Mouse (Mus musculus): ENCODE data around the gene Ern2. TPM values are rescaled to one million over a fixed set of nuclear protein-coding genes. Genes with fewer than 3 reads are reported as not detected.
A peak's percentile ranks its signal among the peaks of the same experiment; 100 is the strongest.

The Ern2 gene
- polyA plus RNA-seq, 1 experiment from 2014 or later, result 1.7 TPM

GRCm38 (mm10) chr7:122180720-122181119 lies 5.3 kb downstream of the Ern2 start:
- no peaks in the 10 kb centered on the region for H3K4me1 ChIP-seq (replicated peaks; ENCODE audit: control insufficient read depth, insufficient read depth, low read length)
- H3K27ac ChIP-seq (ENCODE audit: low read depth), result no peak overlapping the region
- H3K4me2 ChIP-seq (ENCODE audit: low read length), result no peak overlapping the region
- H3K9me3 ChIP-seq (ENCODE audit: control insufficient read depth, low read length), result no peaks in the 10 kb centered on the region
- ATAC-seq (replicated peaks; ENCODE audit: low FRiP score, low TSS enrichment, low read depth) (no peak), DNase-seq (ENCODE audit: low spot score) (no peak)
- no peaks in the 10 kb centered on the region for H3K27me3 ChIP-seq (replicated peaks; ENCODE audit: control insufficient read depth, insufficient read depth, low read length)
- H3K36me3 ChIP-seq (ENCODE audit: control insufficient read depth, insufficient read depth, low read length), result no peaks in the 10 kb centered on the region
- H3K9ac ChIP-seq (ENCODE audit: low read length), result no peak overlapping the region
- WGBS, result 91% methylated on average over 7 of the region's 7 CpGs
- no peak overlapping the region for H3K4me3 ChIP-seq (ENCODE audit: low read depth, low read length)

DNA sequence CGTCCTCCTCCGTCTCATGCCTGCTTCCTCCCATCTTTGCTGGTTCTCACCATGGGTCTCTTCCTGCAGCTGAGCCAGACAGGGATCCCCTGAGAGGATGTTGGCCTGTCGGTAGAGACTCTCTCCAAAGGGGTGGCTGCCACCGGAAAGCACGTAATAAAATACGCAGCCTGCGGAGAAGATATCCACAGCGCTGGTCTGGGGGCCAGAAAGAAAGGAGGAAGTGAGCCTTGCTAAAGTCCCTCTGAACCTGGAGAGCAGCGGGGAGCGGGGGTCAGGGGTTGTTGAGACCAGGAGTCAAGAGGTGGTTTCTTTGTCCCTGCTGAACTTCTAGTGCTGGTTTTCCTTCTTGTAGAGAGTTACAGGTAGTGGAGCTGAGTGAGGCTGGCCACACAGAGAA lies 14.4 kb downstream of the Ern2 start:
- WGBS, result 67% methylated on average over 10 of the region's 10 CpGs
- Histone ChIP-seq H3K4me2 (ENCODE audit: low read length) (no peak overlapping the region), H3K27ac (ENCODE audit: low read depth) (no peak overlapping the region), H3K4me1 (replicated peaks; ENCODE audit: control insufficient read depth, insufficient read depth, low read length) (no peaks in the 10 kb centered on the region), H3K4me3 (ENCODE audit: low read depth, low read length) (no peak overlapping the region), H3K9me3 (ENCODE audit: control insufficient read depth, low read length) (no peaks in the 10 kb centered on the region), H3K36me3 (ENCODE audit: control insufficient read depth, insufficient read depth, low read length) (peaks cover 41% of the 10 kb centered on the region), H3K9ac (ENCODE audit: low read length) (no peak overlapping the region), H3K27me3 (replicated peaks; ENCODE audit: control insufficient read depth, insufficient read depth, low read length) (no peaks in the 10 kb centered on the region)
- DNase-seq (ENCODE audit: low spot score) (no peak), ATAC-seq (replicated peaks; ENCODE audit: low FRiP score, low TSS enrichment, low read depth) (no peak)

GRCm38 (mm10) chr7:122170705-122171104 lies 15.3 kb downstream of the Ern2 start:
- Histone ChIP-seq H3K36me3 (ENCODE audit: control insufficient read depth, insufficient read depth, low read length) (peaks cover 50% of the 10 kb centered on the region), H3K4me2 (ENCODE audit: low read length) (no peak overlapping the region), H3K9me3 (ENCODE audit: control insufficient read depth, low read length) (no peaks in the 10 kb centered on the region), H3K27me3 (replicated peaks; ENCODE audit: control insufficient read depth, insufficient read depth, low read length) (no peaks in the 10 kb centered on the region), H3K27ac (ENCODE audit: low read depth) (no peak overlapping the region), H3K4me3 (ENCODE audit: low read depth, low read length) (no peak overlapping the region), H3K9ac (ENCODE audit: low read length) (no peak overlapping the region), H3K4me1 (replicated peaks; ENCODE audit: control insufficient read depth, insufficient read depth, low read length) (no peaks in the 10 kb centered on the region)
- no peak for ATAC-seq (replicated peaks; ENCODE audit: low FRiP score, low TSS enrichment, low read depth)
- WGBS, result 79% methylated on average over 6 of the region's 6 CpGs
- no peak for DNase-seq (ENCODE audit: low spot score)

- Histone ChIP-seq H3K9ac (ENCODE audit: low read length) (no peak overlapping the region), H3K36me3 (ENCODE audit: control insufficient read depth, insufficient read depth, low read length) (peaks cover 79% of the 10 kb centered on the region), H3K27me3 (replicated peaks; ENCODE audit: control insufficient read depth, insufficient read depth, low read length) (no peaks in the 10 kb centered on the region), H3K9me3 (ENCODE audit: control insufficient read depth, low read length) (no peaks in the 10 kb centered on the region), H3K4me1 (replicated peaks; ENCODE audit: control insufficient read depth, insufficient read depth, low read length) (no peaks in the 10 kb centered on the region), H3K4me2 (ENCODE audit: low read length) (no peak overlapping the region), H3K27ac (ENCODE audit: low read depth) (no peak overlapping the region), H3K4me3 (ENCODE audit: low read depth, low read length) (no peak overlapping the region)
- WGBS, result 91% methylated on average over 7 of the region's 7 CpGs
- ATAC-seq (replicated peaks; ENCODE audit: low FRiP score, low TSS enrichment, low read depth) (no peak), DNase-seq (ENCODE audit: low spot score) (no peak)
Observed at GRCm38 (mm10) chr7:122167203-122167602, 18.8 kb downstream of the Ern2 start.

DNA sequence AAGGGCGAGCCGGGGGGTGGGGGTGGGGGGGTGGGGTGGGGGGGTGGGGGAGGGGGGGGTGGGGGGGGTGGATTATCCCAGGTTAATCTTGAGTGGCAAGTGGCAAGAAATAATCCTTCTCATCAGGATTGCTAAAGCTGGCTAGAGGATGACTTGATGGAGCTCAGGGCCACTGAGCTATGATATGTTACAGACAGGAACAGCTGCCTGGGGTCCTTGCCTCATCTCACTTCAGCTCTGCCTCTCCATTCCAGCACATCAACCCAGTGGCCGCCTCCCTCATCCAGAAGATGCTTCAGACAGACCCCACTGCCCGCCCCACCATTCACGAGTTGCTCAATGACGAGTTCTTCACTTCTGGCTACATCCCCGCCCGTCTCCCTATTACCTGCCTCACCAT lies 22.2 kb downstream of the Ern2 start:
- ATAC-seq (replicated peaks; ENCODE audit: low FRiP score, low TSS enrichment, low read depth) (no peak), DNase-seq (ENCODE audit: low spot score) (no peak)
- WGBS, result 94% methylated on average over 8 of the region's 8 CpGs
- H3K4me2 ChIP-seq (ENCODE audit: low read length), result no peak overlapping the region
- no peaks in the 10 kb centered on the region for H3K27me3 ChIP-seq (replicated peaks; ENCODE audit: control insufficient read depth, insufficient read depth, low read length)
- no peak overlapping the region for H3K27ac ChIP-seq (ENCODE audit: low read depth)
- no peak overlapping the region for H3K9ac ChIP-seq (ENCODE audit: low read length)
- no peak overlapping the region for H3K4me3 ChIP-seq (ENCODE audit: low read depth, low read length)
- no peaks in the 10 kb centered on the region for H3K9me3 ChIP-seq (ENCODE audit: control insufficient read depth, low read length)
- H3K36me3 ChIP-seq (ENCODE audit: control insufficient read depth, insufficient read depth, low read length), result peaks cover 61% of the 10 kb centered on the region
- peaks cover 18% of the 10 kb centered on the region for H3K4me1 ChIP-seq (replicated peaks; ENCODE audit: control insufficient read depth, insufficient read depth, low read length)

- no peaks in the 10 kb centered on the region for H3K9me3 ChIP-seq (ENCODE audit: control insufficient read depth, low read length)
- peak overlapping the region; percentile 65 for H3K9ac ChIP-seq (ENCODE audit: low read length)
- WGBS, result under 1% methylated on average over 12 of the region's 12 CpGs
- DNase-seq (ENCODE audit: low spot score), result peak; percentile 53
- H3K27me3 ChIP-seq (replicated peaks; ENCODE audit: control insufficient read depth, insufficient read depth, low read length), result no peaks in the 10 kb centered on the region
- H3K36me3 ChIP-seq (ENCODE audit: control insufficient read depth, insufficient read depth, low read length), result peaks cover 27% of the 10 kb centered on the region
- H3K27ac ChIP-seq (ENCODE audit: low read depth), result peak overlapping the region; percentile 79; the same call in 1 of the 2 replicates
- H3K4me2 ChIP-seq (ENCODE audit: low read length), result peak overlapping the region; percentile 89
- H3K4me3 ChIP-seq (ENCODE audit: low read depth, low read length), result peak overlapping the region; percentile 78
- no peak for ATAC-seq (replicated peaks; ENCODE audit: low FRiP score, low TSS enrichment, low read depth)
- H3K4me1 ChIP-seq (replicated peaks; ENCODE audit: control insufficient read depth, insufficient read depth, low read length), result peaks cover 31% of the 10 kb centered on the region
Observed at GRCm38 (mm10) chr7:122160037-122160436, 26.0 kb downstream of the Ern2 start.

DNA sequence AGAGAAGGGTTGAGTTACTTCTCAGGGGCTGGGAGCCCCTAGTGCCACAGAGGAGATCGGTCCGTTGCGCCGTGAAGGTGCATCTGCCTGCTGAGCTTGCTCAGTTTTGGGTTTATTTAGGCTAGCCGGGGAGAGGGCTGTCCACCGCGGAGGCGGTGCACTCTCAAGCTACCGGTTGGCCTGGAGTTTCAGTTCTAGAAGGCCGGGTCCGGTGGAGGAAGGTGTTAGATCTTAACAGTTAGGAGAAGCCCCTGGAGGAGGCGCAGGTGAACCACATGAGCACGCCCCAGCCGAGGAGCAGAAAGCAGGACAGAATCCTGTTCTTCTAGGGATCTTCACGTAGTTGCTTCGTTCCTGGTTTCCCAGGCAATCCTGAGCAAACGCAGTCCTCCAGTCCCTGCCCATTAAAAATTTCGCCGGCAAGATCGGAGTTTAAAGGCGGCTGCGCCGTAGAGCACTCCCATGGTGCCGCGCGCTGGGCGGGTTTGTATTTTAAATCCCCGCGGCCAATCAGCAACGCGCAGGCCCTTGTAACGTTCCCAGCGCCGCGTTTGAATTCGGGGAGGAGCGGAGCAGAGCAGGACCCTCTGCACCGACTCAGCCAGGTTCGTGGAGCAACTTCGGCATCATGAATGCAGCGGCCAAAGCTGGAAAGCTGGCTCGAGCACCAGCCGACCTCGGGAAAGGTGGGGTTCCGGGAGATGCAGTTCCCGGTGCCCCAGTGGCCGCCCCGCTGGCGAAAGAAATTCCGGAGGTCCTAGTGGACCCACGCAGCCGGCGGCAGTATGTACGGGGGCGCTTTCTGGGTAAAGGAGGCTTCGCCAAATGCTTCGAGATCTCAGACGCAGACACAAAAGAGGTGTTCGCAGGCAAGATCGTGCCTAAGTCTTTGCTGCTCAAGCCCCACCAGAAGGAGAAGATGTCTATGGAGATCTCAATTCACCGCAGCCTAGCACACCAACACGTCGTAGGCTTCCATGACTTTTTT lies 26.8 kb downstream of the Ern2 start, which contains the start of gene Plk1:
TSS of gene Plk1 (plus strand) at position 525 of the 988 bp plus-strand sequence.
- Histone ChIP-seq H3K36me3 (ENCODE audit: control insufficient read depth, insufficient read depth, low read length) (peaks cover 19% of the 10 kb centered on the region), H3K4me2 (ENCODE audit: low read length) (peak within 1 kb of the TSS; percentile 89), H3K9me3 (ENCODE audit: control insufficient read depth, low read length) (no peaks in the 10 kb centered on the region), H3K4me1 (replicated peaks; ENCODE audit: control insufficient read depth, insufficient read depth, low read length) (peaks cover 31% of the 10 kb centered on the region), H3K27me3 (replicated peaks; ENCODE audit: control insufficient read depth, insufficient read depth, low read length) (no peaks in the 10 kb centered on the region), H3K9ac (ENCODE audit: low read length) (peak within 1 kb of the TSS; percentile 65), H3K4me3 (ENCODE audit: low read depth, low read length) (peak within 1 kb of the TSS; percentile 78), H3K27ac (ENCODE audit: low read depth) (peak within 1 kb of the TSS; percentile 79; the same call in 1 of the 2 replicates)
- ATAC-seq (replicated peaks; ENCODE audit: low FRiP score, low TSS enrichment, low read depth) (peak; percentile 94), DNase-seq (ENCODE audit: low spot score) (peak; percentile 93)
- under 1% methylated on average over 63 of the region's 63 CpGs for WGBS

DNA sequence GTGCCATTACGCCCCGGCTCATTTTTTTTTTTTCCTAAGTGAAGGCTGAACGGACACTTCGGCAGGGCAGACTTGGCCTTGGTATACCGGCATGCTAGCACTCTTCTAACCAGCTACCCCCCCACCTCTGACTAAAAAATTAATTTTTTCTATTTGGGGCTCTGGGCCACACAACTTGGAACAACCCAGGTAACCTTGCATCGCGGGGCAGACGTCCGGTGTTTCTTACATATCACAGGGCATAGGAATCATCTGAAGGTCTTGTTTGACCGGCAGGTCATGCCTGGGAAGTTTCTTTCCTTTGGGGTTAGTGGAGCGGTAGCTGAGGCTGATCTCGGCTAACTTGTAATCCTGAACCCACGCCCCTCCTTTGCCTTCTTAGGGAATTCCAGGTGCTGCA lies 27.5 kb downstream of the Ern2 start:
- 5% methylated on average over 13 of the region's 13 CpGs for WGBS
- Histone ChIP-seq H3K4me2 (ENCODE audit: low read length) (peak overlapping the region; percentile 89), H3K4me1 (replicated peaks; ENCODE audit: control insufficient read depth, insufficient read depth, low read length) (peaks cover 31% of the 10 kb centered on the region), H3K9me3 (ENCODE audit: control insufficient read depth, low read length) (no peaks in the 10 kb centered on the region), H3K4me3 (ENCODE audit: low read depth, low read length) (peak overlapping the region; percentile 78), H3K27ac (ENCODE audit: low read depth) (peak overlapping the region; percentile 79; the same call in 1 of the 2 replicates), H3K27me3 (replicated peaks; ENCODE audit: control insufficient read depth, insufficient read depth, low read length) (no peaks in the 10 kb centered on the region), H3K9ac (ENCODE audit: low read length) (peak overlapping the region; percentile 62), H3K36me3 (ENCODE audit: control insufficient read depth, insufficient read depth, low read length) (peaks cover 15% of the 10 kb centered on the region)
- DNase-seq (ENCODE audit: low spot score) (peak; percentile 56), ATAC-seq (replicated peaks; ENCODE audit: low FRiP score, low TSS enrichment, low read depth) (no peak)
